Mouse (Mus musculus) spleen, adult 2 months (tissue): ENCODE data around the gene Farp1. TPM values are rescaled to one million over a fixed set of nuclear protein-coding genes. Genes with fewer than 3 reads are reported as not detected.

Experiments
- DNase-seq, 2 experiments: peaks; one replicate each; pipeline versions ENCODE4 v3.0.0 to v3.0.0-alpha.2; 2012 to 2021; ENCODE audit warnings: low spot score in 2 of 2, low read depth in 1 of 2
- H3K27ac ChIP-seq: fragments of 200-500 bp; 2 replicates; pipeline ENCODE4 v1.5.1; 2012; ENCODE audit warnings: low read length, inconsistent platforms; ENCODE audit not compliant: insufficient read depth
- H3K27me3 ChIP-seq: fragments of 200-500 bp; 2 replicates; pipeline ENCODE4 v1.6.1; 2012; ENCODE audit warnings: mild to moderate bottlenecking, moderate library complexity, low read length, inconsistent platforms; ENCODE audit not compliant: control insufficient read depth, insufficient read depth
- H3K36me3 ChIP-seq: fragments of 200-500 bp; 2 replicates; pipeline ENCODE4 v1.6.1; 2012; ENCODE audit warnings: mild to moderate bottlenecking, low read length, inconsistent platforms; ENCODE audit not compliant: control insufficient read depth, insufficient read depth
- H3K4me1 ChIP-seq: fragments of 200-500 bp; 2 replicates; pipeline ENCODE4 v1.6.1; 2011; ENCODE audit warnings: inconsistent platforms; ENCODE audit not compliant: control insufficient read depth, insufficient read depth, insufficient read length
- H3K4me3 ChIP-seq: fragments of 200-500 bp; 2 replicates; pipeline ENCODE4 v1.5.1; 2011; ENCODE audit warnings: mild to moderate bottlenecking, inconsistent platforms; ENCODE audit not compliant: insufficient read depth, insufficient read length; ENCODE audit errors: extremely low read depth
- CTCF ChIP-seq: fragments of 200-500 bp; IDR thresholded peaks from 2 replicates; pipeline ENCODE4 v1.5.1; 2011; ENCODE audit warnings: mild to moderate bottlenecking, inconsistent platforms; ENCODE audit not compliant: insufficient read depth, insufficient read length, insufficient replicate concordance; ENCODE audit errors: extremely low read depth
- POLR2A ChIP-seq: fragments of 200-500 bp; IDR thresholded peaks from 2 replicates; pipeline ENCODE4 v1.6.1; 2011; ENCODE audit warnings: low read depth, low read length, inconsistent platforms
- WGBS: fragments of 180-500 bp; shearing (Covaris S2); methylation state at CpG from one replicate; pipeline ENCODE4 v1.1.7; 2018; 5-methylcytosine and 5-hydroxymethylcytosine counted together
- polyA plus RNA-seq: library from polyadenylated mRNA; depleted of rRNA; stranded (reverse); fragments of >200 nt; gene quantifications from 2 replicates; pipeline ENCODE4 v1.2.3, GENCODE M21; 2012

Gene Farp1
- polyA plus RNA-seq, 1 experiment: 3.0 TPM

DNA sequence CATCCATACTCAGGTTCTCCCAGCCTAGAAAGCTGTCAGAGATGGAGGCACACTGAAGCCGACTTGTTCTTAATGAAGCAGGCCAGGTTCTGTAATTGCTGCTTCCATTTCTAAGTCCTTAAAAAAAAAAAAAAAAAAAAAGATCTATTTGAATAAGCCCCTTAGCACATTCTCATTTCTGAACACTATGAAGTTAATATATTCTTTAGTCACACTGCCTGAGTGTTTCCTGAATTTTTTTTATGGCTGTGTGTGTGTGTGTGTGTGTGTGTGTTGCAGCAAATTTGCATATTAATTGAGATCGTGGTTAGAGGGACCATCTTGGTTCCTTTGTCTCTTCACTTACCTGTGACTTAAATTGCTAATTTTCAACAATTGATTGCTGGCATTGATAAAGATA is 47.8 kb downstream of the Farp1 start:
- H3K4me1 ChIP-seq: no peaks in the 10 kb centered on the region
- no peak overlapping the region for H3K27ac ChIP-seq
- H3K27me3 ChIP-seq: no peaks in the 10 kb centered on the region
- H3K36me3 ChIP-seq: no peaks in the 10 kb centered on the region
- DNase-seq: no peak
- TF ChIP-seq CTCF (no peak), POLR2A (no peak)
- no peak overlapping the region for H3K4me3 ChIP-seq
- WGBS: 70% methylated on average over 2 of the region's 2 CpGs

DNA sequence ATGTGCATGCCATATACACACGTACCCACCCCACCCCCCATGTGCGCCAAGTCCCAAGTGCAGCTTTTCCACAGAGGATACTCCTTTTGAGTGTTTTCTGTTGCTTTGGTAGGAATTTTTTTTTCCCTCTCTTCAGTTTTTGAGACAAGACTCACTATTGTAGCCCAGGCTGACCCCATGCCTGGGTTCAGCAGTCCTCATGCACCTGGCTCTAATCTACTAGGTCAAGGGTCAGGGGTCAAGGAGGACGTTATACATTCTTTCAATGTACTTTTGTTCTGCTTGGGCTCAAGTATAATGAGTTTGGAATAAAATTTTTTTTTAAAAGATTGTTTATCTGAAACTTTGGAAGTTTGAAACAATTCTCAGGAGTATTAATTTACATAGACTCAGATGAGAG is 48.4 kb downstream of the Farp1 start:
- no peak for TF ChIP-seq CTCF
- TF ChIP-seq POLR2A: no peak
- Histone ChIP-seq H3K4me1 (no peaks in the 10 kb centered on the region), H3K4me3 (no peak overlapping the region), H3K27ac (no peak overlapping the region), H3K27me3 (no peaks in the 10 kb centered on the region), H3K36me3 (no peaks in the 10 kb centered on the region)
- DNase-seq: no peak
- WGBS: 95% methylated on average over 3 of the region's 3 CpGs

DNA sequence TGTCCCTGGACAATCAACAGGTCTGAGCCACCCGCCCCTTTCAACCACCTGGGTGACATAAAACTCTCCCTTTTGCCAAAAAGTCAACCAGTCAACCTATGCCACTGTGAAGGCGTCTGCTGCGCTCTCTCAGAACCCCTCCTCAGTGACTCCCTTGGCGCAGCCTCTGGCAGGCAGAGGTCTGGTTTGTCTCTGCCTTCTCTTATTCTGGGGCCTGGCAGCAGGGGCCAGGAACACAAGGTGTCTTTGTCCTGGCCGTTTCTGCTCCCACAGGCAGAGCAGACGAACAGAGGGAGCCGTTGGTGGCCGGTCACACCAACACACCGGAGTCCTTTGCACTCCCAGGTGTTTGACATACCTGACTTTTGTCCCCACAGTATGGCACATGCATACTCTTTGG is 57.5 kb downstream of the Farp1 start:
- no peak overlapping the region for H3K27ac ChIP-seq
- H3K27me3 ChIP-seq: no peaks in the 10 kb centered on the region
- DNase-seq: no peak
- no peak overlapping the region for H3K4me3 ChIP-seq
- no peaks in the 10 kb centered on the region for H3K36me3 ChIP-seq
- TF ChIP-seq CTCF (no peak), POLR2A (no peak)
- H3K4me1 ChIP-seq: no peaks in the 10 kb centered on the region
- WGBS: 95% methylated on average over 9 of the region's 9 CpGs

DNA sequence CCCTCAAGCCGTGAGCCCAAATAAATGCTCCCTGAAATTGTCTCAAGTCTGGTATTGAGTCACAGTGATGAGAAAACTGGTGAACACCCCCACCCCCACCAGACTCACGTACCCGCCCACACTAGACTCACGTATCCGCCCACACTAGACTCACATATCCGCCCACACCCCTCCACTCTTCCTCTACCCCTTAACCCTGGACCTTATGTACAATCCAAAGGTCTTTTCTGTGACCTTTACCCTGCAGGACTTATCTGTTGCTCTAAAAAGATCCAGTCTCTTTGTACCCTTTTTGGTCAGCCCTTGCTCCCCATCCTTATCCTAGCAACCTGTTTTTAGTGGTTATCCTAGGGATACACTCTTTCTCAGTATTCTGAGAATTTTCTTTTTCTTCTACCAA is 58.9 kb downstream of the Farp1 start:
- WGBS: 85% methylated on average over 6 of the region's 6 CpGs
- no peak for TF ChIP-seq POLR2A
- no peak for TF ChIP-seq CTCF
- H3K4me3 ChIP-seq: no peak overlapping the region
- H3K36me3 ChIP-seq: no peaks in the 10 kb centered on the region
- H3K27me3 ChIP-seq: no peaks in the 10 kb centered on the region
- DNase-seq: no peak
- no peaks in the 10 kb centered on the region for H3K4me1 ChIP-seq
- H3K27ac ChIP-seq: no peak overlapping the region

DNA sequence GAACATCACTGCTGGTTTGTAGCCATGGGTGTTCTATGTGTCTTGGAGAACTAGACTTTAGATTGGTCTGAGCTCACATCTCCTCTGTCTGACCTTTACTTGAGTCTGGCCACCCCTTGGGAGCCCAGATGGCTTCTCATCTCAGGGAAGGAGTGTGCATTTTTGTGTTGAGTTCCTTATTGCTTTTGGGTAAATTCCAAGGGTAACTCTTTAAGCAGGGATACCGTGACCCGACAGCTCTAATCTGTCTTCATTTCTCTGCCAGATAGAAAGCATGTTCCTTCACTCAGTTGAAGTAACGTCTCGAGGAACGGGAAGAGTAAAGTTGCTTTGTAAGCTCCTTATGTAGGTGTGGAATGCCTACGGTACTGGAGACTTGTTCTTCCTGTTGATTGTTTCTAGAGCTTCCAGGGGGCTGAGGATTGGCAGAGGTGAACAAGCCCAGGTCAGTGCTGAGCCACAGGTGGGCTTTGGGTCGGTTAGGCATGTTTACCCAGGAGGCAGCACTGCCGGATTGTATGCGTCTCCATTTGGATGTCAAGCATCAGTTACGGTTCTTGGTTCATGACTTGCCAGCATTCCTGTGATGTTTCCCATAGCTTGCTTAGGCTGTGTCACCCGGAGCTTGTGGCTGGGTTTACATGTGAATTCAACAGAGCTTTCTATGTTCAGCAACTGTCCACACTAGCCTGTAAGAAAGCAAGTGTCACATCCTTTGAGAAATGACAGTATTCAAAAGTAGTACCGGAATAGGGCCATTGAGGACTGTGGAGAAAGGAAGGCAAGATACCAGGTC is 62.8 kb downstream of the Farp1 start:
- 89% methylated on average over 12 of the region's 12 CpGs for WGBS
- Histone ChIP-seq H3K4me3 (no peak overlapping the region), H3K4me1 (no peaks in the 10 kb centered on the region), H3K36me3 (no peaks in the 10 kb centered on the region), H3K27me3 (no peaks in the 10 kb centered on the region), H3K27ac (no peak overlapping the region)
- DNase-seq: no peak
- TF ChIP-seq POLR2A (no peak), CTCF (no peak)

GRCm38 (mm10) chr14:121099120-121099519 is 64.1 kb downstream of the Farp1 start:
- TF ChIP-seq POLR2A: no peak
- no peak for TF ChIP-seq CTCF
- Histone ChIP-seq H3K27me3 (no peaks in the 10 kb centered on the region), H3K4me3 (no peak overlapping the region), H3K36me3 (no peaks in the 10 kb centered on the region), H3K27ac (no peak overlapping the region), H3K4me1 (no peaks in the 10 kb centered on the region)
- 93% methylated on average over 8 of the region's 8 CpGs for WGBS
- no peak for DNase-seq

DNA sequence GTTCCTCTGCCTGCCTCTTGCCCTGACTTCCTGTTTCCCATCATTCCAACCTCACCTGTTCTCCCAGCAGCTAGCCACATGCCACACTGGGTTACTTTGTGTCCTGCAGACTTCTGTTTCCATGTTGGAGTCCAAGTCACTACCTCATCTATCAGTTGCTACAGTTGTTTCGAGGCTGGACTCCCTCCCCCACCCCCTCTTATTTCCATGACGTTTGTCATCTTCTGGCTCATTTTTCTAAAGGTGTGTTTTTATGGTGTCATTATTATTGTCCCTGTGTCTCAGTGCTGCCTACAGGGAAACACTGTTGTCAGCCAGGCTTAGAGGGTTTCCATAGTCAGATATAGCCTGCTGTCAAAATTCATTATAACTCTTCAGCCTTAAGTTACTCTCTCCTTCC is 64.9 kb downstream of the Farp1 start:
- Histone ChIP-seq H3K27me3 (no peaks in the 10 kb centered on the region), H3K36me3 (no peaks in the 10 kb centered on the region), H3K4me3 (no peak overlapping the region), H3K4me1 (no peaks in the 10 kb centered on the region), H3K27ac (no peak overlapping the region)
- DNase-seq: no peak
- TF ChIP-seq CTCF (no peak), POLR2A (no peak)
- 74% methylated on average over 2 of the region's 2 CpGs for WGBS
